Mouse (Mus musculus) adrenal gland, adult 18-20 months (tissue): ENCODE data around the gene Faim. TPM values are rescaled to one million over a fixed set of nuclear protein-coding genes. Genes with fewer than 3 reads are reported as not detected.

Experiments used
- DNase-seq, 2 experiments: peaks; one replicate each; pipeline ENCODE4 v3.0.0; 2021 to 2022; ENCODE audit warnings: low spot score in 2 of 2
- total RNA-seq, 2 experiments: library from RNA; stranded (reverse); gene quantifications; 1 replicate in 1 of 2; 2 replicates in 1 of 2; pipeline ENCODE4 v1.2.3; 2021

The Faim gene
- total RNA-seq, 2 experiments from 2014 or later: 16.6 to 20.9 TPM

DNA sequence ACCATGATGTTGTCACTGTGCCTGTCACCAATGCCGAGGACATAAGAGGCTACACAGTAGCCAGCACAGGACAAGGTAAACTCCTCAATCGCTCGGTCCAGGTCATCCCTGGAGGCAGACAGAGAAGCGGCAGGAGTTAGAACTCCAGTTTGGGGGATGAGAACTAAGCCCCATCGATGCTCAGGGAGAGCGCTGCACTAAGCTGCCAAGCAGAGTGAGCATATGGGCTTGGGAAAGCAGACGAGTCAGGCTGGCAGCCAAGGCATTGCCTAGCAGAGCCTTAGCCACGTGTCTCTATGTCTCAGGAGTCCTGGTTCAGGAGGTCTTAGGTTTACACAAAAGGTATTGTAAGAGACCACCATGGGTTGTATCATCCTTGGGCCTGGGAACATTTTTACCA is 58.6 kb downstream of the Faim start:
- no peak for DNase-seq

DNA sequence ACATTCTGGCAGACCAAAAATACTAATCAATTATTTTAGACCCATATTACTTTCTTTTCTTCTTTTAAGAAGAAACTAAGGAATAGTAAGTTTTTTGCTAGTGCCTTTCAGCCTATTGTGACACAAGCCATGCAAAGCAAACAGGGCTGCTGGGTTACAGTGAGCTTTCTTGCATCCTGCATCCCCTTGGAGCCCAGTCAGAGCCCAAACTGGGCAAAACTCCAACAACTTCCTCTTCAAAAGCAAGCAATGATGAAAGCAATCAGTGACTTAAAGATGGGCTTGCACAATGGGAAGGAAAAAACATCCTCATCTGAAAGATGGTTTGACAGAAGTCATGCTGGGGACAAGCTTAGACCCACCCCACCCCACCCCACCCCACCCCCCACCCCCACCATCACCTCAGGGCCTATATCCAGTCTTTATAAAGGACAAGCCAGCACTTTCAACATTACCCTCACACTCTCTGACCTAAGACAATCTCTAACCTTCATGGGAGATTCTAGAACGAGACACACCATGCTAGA is 62.6 kb downstream of the Faim start:
- DNase-seq: no peak

DNA sequence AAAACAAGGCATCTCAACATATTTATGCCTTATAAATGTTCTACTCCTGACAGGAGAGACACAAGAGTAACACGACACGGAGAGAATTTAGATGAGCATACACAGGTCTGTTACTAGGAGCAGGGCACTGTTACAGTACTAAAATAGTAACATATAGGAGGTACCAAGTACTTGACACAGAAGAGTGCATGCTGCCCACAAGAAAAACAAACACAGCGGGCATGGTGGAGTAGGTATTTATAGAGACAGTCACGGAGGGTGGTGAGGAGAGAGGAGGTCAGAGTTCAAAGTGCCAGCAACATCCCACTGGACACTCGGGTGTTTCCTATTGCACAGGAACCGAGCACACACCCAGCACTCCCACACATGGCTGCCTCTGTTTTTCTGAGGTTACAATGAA is 63.6 kb downstream of the Faim start:
- no peak for DNase-seq

Other genes with a start within 250 kb of the Faim start
- not detected for gene Prr23a1, start 143.9 kb upstream of the Faim start, total RNA-seq
- not detected for gene Prr23a2, start 129.9 kb upstream of the Faim start, total RNA-seq
- not detected for gene Prr23a3, start 121.6 kb upstream of the Faim start, total RNA-seq
- gene 7420426K07Rik, start 83.3 kb upstream of the Faim start, total RNA-seq: not detected
- under 1 TPM in 1 of 2 experiments, not detected in 1; 0.73 TPM for gene Foxl2, start 31.1 kb upstream of the Faim start, total RNA-seq
- not detected for gene Gm1123, start 49.3 kb downstream of the Faim start, total RNA-seq
- 10 to 100 TPM; 15.9 to 24.3 TPM for gene Pik3cb, start 154.2 kb downstream of the Faim start, total RNA-seq